Mouse (Mus musculus) erythroid progenitor cell, adult 5-6 weeks (primary cell): ENCODE measurements at regions not wholly inside any gene's neighbourhood (a gene's known extent, or its start where the extent isn't known, plus 50 kb on each side); places are given as distances from the start of the nearest gene placed in this dataset.

Source experiments
- ATAC-seq: replicated peaks from 2 replicates; pipeline ENCODE4 v1.8.0; 2016; ENCODE audit warnings: moderate number of reproducible peaks, mild to moderate bottlenecking, moderate TSS enrichment, inconsistent platforms; ENCODE audit not compliant: poor library complexity, low FRiP score, severe bottlenecking

GRCm38 (mm10) chr3:20984146-20984545 is 617.2 kb upstream of the Agtr1b start:
- ATAC-seq = no peak

- ATAC-seq = no peak
These were observed 606.1 kb upstream of the Agtr1b start for GRCm38 (mm10) chr3:20973077-20973476.
